Mouse (Mus musculus) lung, adult 2 months (tissue): ENCODE data around the gene 1500011B03Rik.

Source experiments
- CTCF ChIP-seq: fragments of 200-500 bp; IDR thresholded peaks from 2 replicates; pipeline ENCODE4 v1.5.1; 2011; ENCODE audit warnings: mild to moderate bottlenecking, low read length, control low read depth; ENCODE audit not compliant: insufficient read depth
- POLR2A ChIP-seq: fragments of 200-500 bp; IDR thresholded peaks from 2 replicates; pipeline ENCODE4 v1.6.1; 2011; ENCODE audit warnings: low read depth, mild to moderate bottlenecking, control low read depth, low read length, borderline replicate concordance; ENCODE audit errors: extremely low read depth

- TF ChIP-seq CTCF (no peak), POLR2A (no peak)
Measured at GRCm38 (mm10) chr5:114858582-114858981, 35.3 kb upstream of the 1500011B03Rik start, which contains the start of gene Gm9936.
